Mouse (Mus musculus) testis, adult 2 months (tissue): ENCODE measurements around the gene Gpt2.

ENCODE experiments used
- CTCF ChIP-seq: fragments of 200-500 bp; IDR thresholded peaks from 2 replicates; pipeline ENCODE4 v1.5.1; 2012; ENCODE audit warnings: low read depth, mild to moderate bottlenecking, inconsistent platforms, low read length, moderate library complexity; ENCODE audit not compliant: control insufficient read depth, insufficient read depth, insufficient replicate concordance
- POLR2A ChIP-seq: fragments of 200-500 bp; IDR thresholded peaks from 2 replicates; pipeline ENCODE4 v1.6.1; 2012; ENCODE audit warnings: low read depth, mild to moderate bottlenecking, inconsistent platforms, low read length, moderate library complexity; ENCODE audit not compliant: control insufficient read depth

DNA sequence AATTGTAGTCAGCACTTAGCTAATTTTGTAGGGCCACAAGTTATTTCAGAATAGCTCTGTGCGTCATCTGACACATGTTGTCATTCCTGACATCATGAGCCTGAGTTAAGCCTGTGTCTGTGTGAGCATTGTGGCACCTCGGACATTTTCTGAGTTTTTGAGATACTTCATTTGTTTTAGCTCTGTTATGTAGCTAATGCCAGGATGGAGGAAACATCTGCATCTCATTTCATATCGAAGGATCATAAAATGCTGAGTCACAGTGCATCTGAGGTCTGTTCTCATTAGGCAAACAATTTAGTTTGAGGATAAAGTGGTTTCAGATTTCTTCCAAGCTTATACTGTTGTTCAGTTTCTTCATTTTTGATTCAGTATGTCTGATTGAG lies 65.2 kb downstream of the Gpt2 start:
- TF ChIP-seq CTCF, result no peak
- no peak for TF ChIP-seq POLR2A
